8 mouse cellular contexts compared by ENCODE assay signal in the genomic region with DNA sequence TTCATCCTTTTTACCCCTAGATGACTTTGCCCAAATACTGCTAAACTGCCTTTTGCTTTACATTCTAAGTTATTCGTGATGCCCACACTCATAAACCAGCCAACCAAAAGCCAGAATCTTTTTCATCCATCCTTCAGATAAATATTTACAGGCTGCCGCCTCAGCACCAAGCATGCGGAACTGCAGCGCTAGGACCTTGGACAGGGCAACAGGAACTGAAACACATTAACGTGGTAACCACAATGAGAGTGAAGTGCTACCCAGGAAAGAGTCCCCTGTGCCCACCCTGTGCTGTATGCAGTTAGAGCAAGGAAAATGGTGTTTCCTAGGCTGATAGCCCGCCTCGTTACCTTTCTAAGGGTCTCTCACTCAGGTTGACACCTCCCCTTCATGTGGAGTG. TPM values are rescaled to one million over a fixed set of nuclear protein-coding genes. Genes with fewer than 3 reads are reported as not detected.
A peak's percentile ranks its signal among the peaks of the same experiment; 100 is the strongest.
DNase-seq lines count a peak whose midpoint lies in the region; ATAC-seq lines count a peak whose summit lies in the region.

No protein-coding gene starts in this region.

- DNase-seq in heart, adult 18-20 months: peak; percentile 16 to 35
- no peak for DNase-seq in heart, adult 9 months (ENCODE audit: low spot score in 2 of 2)
- peak; percentile 41 for DNase-seq in liver, embryonic 11.5 days (ENCODE audit: low spot score)
- no peak for DNase-seq in layer of hippocampus, postnatal 10 days (ENCODE audit: low spot score in 2 of 2)

- H3K27ac ChIP-seq in embryonic facial prominence, embryonic 12.5 days: peak overlapping the region; percentile 9; the same call in 1 of the 2 replicates
- peak overlapping the region; percentile 23; the same call in 1 of the 2 replicates for H3K27ac ChIP-seq in hindbrain, embryonic 15.5 days (replicated peaks)
- H3K27ac ChIP-seq in liver, embryonic 11.5 days (ENCODE audit: low read depth, low read length): no peak overlapping the region

- H3K4me2 ChIP-seq in embryonic facial prominence, embryonic 12.5 days (replicated peaks): peak overlapping the region; percentile 70
- H3K4me2 ChIP-seq in hindbrain, embryonic 15.5 days: peak overlapping the region; percentile 71
- H3K4me2 ChIP-seq in liver, embryonic 11.5 days: peak overlapping the region; percentile 79

- no peaks in the 10 kb centered on the region for H3K9me3 ChIP-seq in embryonic facial prominence, embryonic 12.5 days
- H3K9me3 ChIP-seq in hindbrain, embryonic 15.5 days: no peaks in the 10 kb centered on the region
- H3K9me3 ChIP-seq in liver, embryonic 11.5 days (ENCODE audit: control insufficient read depth, low read length): no peaks in the 10 kb centered on the region

- 0 out of 2 replicates have a peak, but pooled peaks have one; percentile 1 for ATAC-seq in embryonic facial prominence, embryonic 12.5 days (ENCODE audit: insufficient number of reproducible peaks, insufficient read depth, low FRiP score, low TSS enrichment)
- ATAC-seq in hindbrain, embryonic 15.5 days (ENCODE audit: low FRiP score, low read depth): no peak; the same call in 1 of the 2 replicates
- ATAC-seq in liver, embryonic 11.5 days (replicated peaks; ENCODE audit: low FRiP score): peak; percentile 29; the same call in 1 of the 2 replicates
- ATAC-seq in monocyte, adult 5-6 weeks (replicated peaks; ENCODE audit: insufficient number of reproducible peaks, low FRiP score, low TSS enrichment, poor library complexity, severe bottlenecking): peak; percentile 57; the same call in 1 of the 2 replicates
- ATAC-seq in erythroid progenitor cell, adult 5-6 weeks (replicated peaks; ENCODE audit: low FRiP score, poor library complexity, severe bottlenecking): no peak

- H3K4me1 ChIP-seq in embryonic facial prominence, embryonic 12.5 days: peaks cover 11% of the 10 kb centered on the region
- H3K4me1 ChIP-seq in hindbrain, embryonic 15.5 days (replicated peaks): peaks cover 18% of the 10 kb centered on the region
- peaks cover 3% of the 10 kb centered on the region; the same call in 1 of the 2 replicates for H3K4me1 ChIP-seq in liver, embryonic 11.5 days (replicated peaks; ENCODE audit: control insufficient read depth, insufficient read depth, low read length)

- 22% methylated on average over 7 of the region's 7 CpGs for WGBS in embryonic facial prominence, embryonic 12.5 days
- WGBS in hindbrain, embryonic 15.5 days: 23% methylated on average over 7 of the region's 7 CpGs
- 20% methylated on average over 7 of the region's 7 CpGs for WGBS in liver, embryonic 11.5 days

- peak overlapping the region; percentile 59 for H3K4me3 ChIP-seq in embryonic facial prominence, embryonic 12.5 days
- H3K4me3 ChIP-seq in hindbrain, embryonic 15.5 days: peak overlapping the region; percentile 74
- peak overlapping the region; percentile 71 for H3K4me3 ChIP-seq in liver, embryonic 11.5 days (ENCODE audit: low read depth, low read length)

- peaks cover 21% of the 10 kb centered on the region for H3K36me3 ChIP-seq in embryonic facial prominence, embryonic 12.5 days
- H3K36me3 ChIP-seq in hindbrain, embryonic 15.5 days: peaks cover 13% of the 10 kb centered on the region
- H3K36me3 ChIP-seq in liver, embryonic 11.5 days (ENCODE audit: control insufficient read depth, insufficient read depth, low read length): peaks cover 2% of the 10 kb centered on the region; the same call in 1 of the 2 replicates

- no peaks in the 10 kb centered on the region for H3K27me3 ChIP-seq in embryonic facial prominence, embryonic 12.5 days
- H3K27me3 ChIP-seq in hindbrain, embryonic 15.5 days: no peaks in the 10 kb centered on the region
- no peaks in the 10 kb centered on the region for H3K27me3 ChIP-seq in liver, embryonic 11.5 days (replicated peaks; ENCODE audit: control insufficient read depth, insufficient read depth, low read length)

- peak overlapping the region; percentile 53 for H3K9ac ChIP-seq in embryonic facial prominence, embryonic 12.5 days
- H3K9ac ChIP-seq in hindbrain, embryonic 15.5 days: peak overlapping the region; percentile 15; the same call in 1 of the 2 replicates
- H3K9ac ChIP-seq in liver, embryonic 11.5 days (ENCODE audit: low read depth, low read length): peak overlapping the region; percentile 35; the same call in 1 of the 2 replicates

RNA-seq across cellular contexts. Expression of gene Mterf2, which starts 0.6 kb away (rescaled TPM):
- total RNA-seq in heart, adult 18-20 months (2021): 10 to 100 TPM; 23.9 to 24.5 TPM
- 26.3 and 28.9 TPM in 2 replicates for polyA plus RNA-seq in embryonic facial prominence, embryonic 12.5 days (2016; fragmentation: Nextera tagmentation; extraction: Ambion mirVana)
- 28.7 and 30.7 TPM in 2 replicates for polyA plus RNA-seq in hindbrain, embryonic 15.5 days (2015; fragmentation: Nextera tagmentation; extraction: Ambion mirVana)
- polyA plus RNA-seq in liver, embryonic 11.5 days (2014; fragmentation: Nextera tagmentation; extraction: Ambion mirVana): 14.9 and 16.2 TPM in 2 replicates
- total RNA-seq in monocyte, adult 5-6 weeks (2017): 3.7 to 34.9 TPM (median 28.0 TPM) in 3 replicates
- total RNA-seq in layer of hippocampus, postnatal 10 days (2021): 10 to 100 TPM; 16.3 to 16.5 TPM
- 11.2 TPM in 1 of 2 replicates, not detected in the other for total RNA-seq in erythroid progenitor cell, adult 5-6 weeks (2015; ENCODE audit: low replicate concordance)
- total RNA-seq in erythroid progenitor cell, adult 5-6 weeks (2017; ENCODE audit: low replicate concordance): 4.2 TPM in 1 of 2 replicates, not detected in the other

RNA-seq across cellular contexts. Expression of gene Tmem263, which starts 26.0 kb away (rescaled TPM):
- 10 to 100 TPM; 14.7 to 15.6 TPM for total RNA-seq in heart, adult 18-20 months (2021)
- 103 and 109 TPM in 2 replicates for polyA plus RNA-seq in embryonic facial prominence, embryonic 12.5 days (2016; fragmentation: Nextera tagmentation; extraction: Ambion mirVana)
- 53.3 and 54.8 TPM in 2 replicates for polyA plus RNA-seq in hindbrain, embryonic 15.5 days (2015; fragmentation: Nextera tagmentation; extraction: Ambion mirVana)
- polyA plus RNA-seq in liver, embryonic 11.5 days (2014; fragmentation: Nextera tagmentation; extraction: Ambion mirVana): 45.5 and 45.8 TPM in 2 replicates
- 6.5 to 16.3 TPM (median 9.9 TPM) in 3 replicates for total RNA-seq in monocyte, adult 5-6 weeks (2017)
- 10 to 100 TPM; 30.1 to 32.1 TPM for total RNA-seq in layer of hippocampus, postnatal 10 days (2021)
- total RNA-seq in erythroid progenitor cell, adult 5-6 weeks (2015; ENCODE audit: low replicate concordance): 10.1 and 11.7 TPM in 2 replicates
- 4.4 and 12.6 TPM in 2 replicates for total RNA-seq in erythroid progenitor cell, adult 5-6 weeks (2017; ENCODE audit: low replicate concordance)

RNA-seq across cellular contexts. Expression of gene Fhl4, which starts 26.2 kb away (rescaled TPM):
- under 1 TPM; 0.31 to 0.50 TPM for total RNA-seq in heart, adult 18-20 months (2021)
- 0.88 and 1.6 TPM in 2 replicates for polyA plus RNA-seq in embryonic facial prominence, embryonic 12.5 days (2016; fragmentation: Nextera tagmentation; extraction: Ambion mirVana)
- polyA plus RNA-seq in hindbrain, embryonic 15.5 days (2015; fragmentation: Nextera tagmentation; extraction: Ambion mirVana): 1.5 and 2.5 TPM in 2 replicates
- 0.44 and 1.3 TPM in 2 replicates for polyA plus RNA-seq in liver, embryonic 11.5 days (2014; fragmentation: Nextera tagmentation; extraction: Ambion mirVana)
- 0.32 to 0.97 TPM in 2 of 3 replicates, not detected in the other for total RNA-seq in monocyte, adult 5-6 weeks (2017)
- 1 to 10 TPM; 1.2 to 1.6 TPM for total RNA-seq in layer of hippocampus, postnatal 10 days (2021)
- not detected in 2 replicates for total RNA-seq in erythroid progenitor cell, adult 5-6 weeks (2015; ENCODE audit: low replicate concordance)
- total RNA-seq in erythroid progenitor cell, adult 5-6 weeks (2017; ENCODE audit: low replicate concordance): not detected in 2 replicates

RNA-seq across cellular contexts. Expression of gene Cry1, which starts 56.4 kb away (rescaled TPM):
- total RNA-seq in heart, adult 18-20 months (2021): 10 to 100 TPM in 1 of 2 experiments, 1 to 10 TPM in 1; 9.2 to 10.8 TPM
- polyA plus RNA-seq in embryonic facial prominence, embryonic 12.5 days (2016; fragmentation: Nextera tagmentation; extraction: Ambion mirVana): 37.8 and 38.4 TPM in 2 replicates
- polyA plus RNA-seq in hindbrain, embryonic 15.5 days (2015; fragmentation: Nextera tagmentation; extraction: Ambion mirVana): 36.0 and 36.7 TPM in 2 replicates
- 20.4 and 22.1 TPM in 2 replicates for polyA plus RNA-seq in liver, embryonic 11.5 days (2014; fragmentation: Nextera tagmentation; extraction: Ambion mirVana)
- 11.2 to 24.9 TPM (median 11.9 TPM) in 3 replicates for total RNA-seq in monocyte, adult 5-6 weeks (2017)
- 10 to 100 TPM; 13.3 to 15.1 TPM for total RNA-seq in layer of hippocampus, postnatal 10 days (2021)
- 2.9 and 7.1 TPM in 2 replicates for total RNA-seq in erythroid progenitor cell, adult 5-6 weeks (2015; ENCODE audit: low replicate concordance)
- 6.9 and 7.6 TPM in 2 replicates for total RNA-seq in erythroid progenitor cell, adult 5-6 weeks (2017; ENCODE audit: low replicate concordance)

Comparison
In these comparisons a context has a peak if more than half of its experiments do, and no peak if none do; other contexts are left out.
1. DNase-seq: peak in heart, adult 18-20 months (2 of 2) and liver, embryonic 11.5 days (single experiment); none in heart, adult 9 months (0 of 2) and layer of hippocampus, postnatal 10 days (0 of 2).
2. ATAC-seq: peak in embryonic facial prominence, embryonic 12.5 days (single experiment), liver, embryonic 11.5 days (single experiment) and monocyte, adult 5-6 weeks (single experiment); none in hindbrain, embryonic 15.5 days (single experiment) and erythroid progenitor cell, adult 5-6 weeks (single experiment).
3. Peak in every context shown above with its lines, with median percentiles within 50 percentile points of each other: H3K4me2 ChIP-seq, H3K4me3 ChIP-seq and H3K9ac ChIP-seq.